Mouse (Mus musculus): Measurements from ENCODE around the gene Ap1ar.

- TF ChIP-seq POLR2A (IDR thresholded peaks at IDR 0.05; ENCODE audit: control insufficient read depth, extremely low read depth, insufficient read depth, low read length, poor library complexity), result no peak
- no peak for TF ChIP-seq CTCF (IDR thresholded peaks at IDR 0.05; ENCODE audit: borderline replicate concordance, control insufficient read depth, extremely low read depth, insufficient read depth, low read length, poor library complexity)
Measured at GRCm38 (mm10) chr3:127835594-127835993, 1.7 kb downstream of the Ap1ar start.

Data from thymus, adult 2 months (tissue).